Mouse (Mus musculus): ENCODE measurements at regions not wholly inside any gene's neighbourhood (a gene's known extent, or its start where the extent isn't known, plus 50 kb on each side); places are given as distances from the start of the nearest gene placed in this dataset.
A peak's percentile ranks its signal among the peaks of the same experiment; 100 is the strongest.

GRCm38 (mm10) chr3:81386931-81387330, 350.7 kb downstream of the Pdgfc start:
- TF ChIP-seq POLR2A (IDR thresholded peaks at IDR 0.05; ENCODE audit: insufficient read length, low read depth): no peak
- Histone ChIP-seq H3K27me3 (ENCODE audit: control insufficient read depth, insufficient read depth, insufficient read length) (no peaks in the 10 kb centered on the region), H3K4me2 (ENCODE audit: low read depth) (no peak overlapping the region), H3ac (ENCODE audit: control insufficient read depth, insufficient read length) (no peak overlapping the region), H3K36me3 (ENCODE audit: control insufficient read depth, insufficient read depth) (no peaks in the 10 kb centered on the region), H3K79me2 (ENCODE audit: control insufficient read depth, insufficient read depth) (no peaks in the 10 kb centered on the region), H3K4me3 (no peak overlapping the region)

GRCm38 (mm10) chr3:81387634-81388033, 351.4 kb downstream of the Pdgfc start:
- TF ChIP-seq POLR2A (IDR thresholded peaks at IDR 0.05; ENCODE audit: insufficient read length, low read depth) (no peak), E2F4 (IDR thresholded peaks at IDR 0.05; ENCODE audit: insufficient read depth) (no peak), USF1 (IDR thresholded peaks at IDR 0.05; ENCODE audit: low read depth) (peak; percentile 72), SRF (IDR thresholded peaks at IDR 0.05; ENCODE audit: control insufficient read depth, insufficient read length, low read depth) (no peak), TCF12 (IDR thresholded peaks at IDR 0.05; ENCODE audit: insufficient read depth, poor library complexity, severe bottlenecking) (no peak), TCF3 (IDR thresholded peaks at IDR 0.05; ENCODE audit: insufficient read length, low read depth) (no peak), MAX (IDR thresholded peaks at IDR 0.05; ENCODE audit: low read depth) (no peak), REST (IDR thresholded peaks at IDR 0.05; ENCODE audit: insufficient read depth, insufficient read length) (no peak), MYOD1 (IDR thresholded peaks at IDR 0.05; ENCODE audit: control insufficient read depth in 1 of 3, insufficient read length in 2 of 3, low read depth in 2 of 3) (peak; percentile 42 to 88 (median 48)), CEBPB (IDR thresholded peaks at IDR 0.05; ENCODE audit: insufficient read depth, poor library complexity, severe bottlenecking) (no peak), POLR2AphosphoS2 (IDR thresholded peaks at IDR 0.05; ENCODE audit: insufficient read length, low read depth) (no peak), MYOG (IDR thresholded peaks at IDR 0.05; ENCODE audit: control insufficient read depth in 1 of 3, insufficient read depth in 1 of 3, insufficient read length in 2 of 3, low read depth in 2 of 3) (peak in 1 of 3 experiments; percentile 48)
- H3K36me3 ChIP-seq (ENCODE audit: control insufficient read depth, insufficient read depth): no peaks in the 10 kb centered on the region
- no peaks in the 10 kb centered on the region for H3K27me3 ChIP-seq (ENCODE audit: control insufficient read depth, insufficient read depth, insufficient read length)
- H3K79me2 ChIP-seq (ENCODE audit: control insufficient read depth, insufficient read depth): no peaks in the 10 kb centered on the region
- H3K4me3 ChIP-seq: no peak overlapping the region
- H3ac ChIP-seq (ENCODE audit: control insufficient read depth, insufficient read length): no peak overlapping the region
- peak overlapping the region; percentile 31 for H3K4me2 ChIP-seq (ENCODE audit: low read depth)

GRCm38 (mm10) chr3:81397212-81397611, 361.0 kb downstream of the Pdgfc start:
- H3K27me3 ChIP-seq (ENCODE audit: control insufficient read depth, insufficient read depth, insufficient read length): no peaks in the 10 kb centered on the region
- no peak overlapping the region for H3K4me2 ChIP-seq (ENCODE audit: low read depth)
- H3K4me3 ChIP-seq: no peak overlapping the region
- H3K79me2 ChIP-seq (ENCODE audit: control insufficient read depth, insufficient read depth): no peaks in the 10 kb centered on the region
- TF ChIP-seq E2F4 (IDR thresholded peaks at IDR 0.05; ENCODE audit: insufficient read depth): no peak
- no peak for TF ChIP-seq MYOD1 (IDR thresholded peaks at IDR 0.05; ENCODE audit: control insufficient read depth in 1 of 3, insufficient read length in 2 of 3, low read depth in 2 of 3)
- no peak for TF ChIP-seq POLR2AphosphoS2 (IDR thresholded peaks at IDR 0.05; ENCODE audit: insufficient read length, low read depth)
- no peak for TF ChIP-seq MAX (IDR thresholded peaks at IDR 0.05; ENCODE audit: low read depth)
- TF ChIP-seq POLR2A (IDR thresholded peaks at IDR 0.05; ENCODE audit: insufficient read length, low read depth): no peak
- TF ChIP-seq MYOG (IDR thresholded peaks at IDR 0.05; ENCODE audit: control insufficient read depth in 1 of 3, insufficient read depth in 1 of 3, insufficient read length in 2 of 3, low read depth in 2 of 3): no peak
- TF ChIP-seq USF1 (IDR thresholded peaks at IDR 0.05; ENCODE audit: low read depth): no peak
- no peak for TF ChIP-seq TCF12 (IDR thresholded peaks at IDR 0.05; ENCODE audit: insufficient read depth, poor library complexity, severe bottlenecking)
- TF ChIP-seq CEBPB (IDR thresholded peaks at IDR 0.05; ENCODE audit: insufficient read depth, poor library complexity, severe bottlenecking): no peak
- TF ChIP-seq SRF (IDR thresholded peaks at IDR 0.05; ENCODE audit: control insufficient read depth, insufficient read length, low read depth): no peak
- no peak for TF ChIP-seq REST (IDR thresholded peaks at IDR 0.05; ENCODE audit: insufficient read depth, insufficient read length)
- no peak for TF ChIP-seq TCF3 (IDR thresholded peaks at IDR 0.05; ENCODE audit: insufficient read length, low read depth)
- no peaks in the 10 kb centered on the region for H3K36me3 ChIP-seq (ENCODE audit: control insufficient read depth, insufficient read depth)
- H3ac ChIP-seq (ENCODE audit: control insufficient read depth, insufficient read length): no peak overlapping the region

GRCm38 (mm10) chr3:81401028-81401427, 364.8 kb downstream of the Pdgfc start:
- no peak overlapping the region for H3ac ChIP-seq (ENCODE audit: control insufficient read depth, insufficient read length)
- no peaks in the 10 kb centered on the region for H3K27me3 ChIP-seq (ENCODE audit: control insufficient read depth, insufficient read depth, insufficient read length)
- no peaks in the 10 kb centered on the region for H3K36me3 ChIP-seq (ENCODE audit: control insufficient read depth, insufficient read depth)
- no peak overlapping the region for H3K4me3 ChIP-seq
- TF ChIP-seq SRF (IDR thresholded peaks at IDR 0.05; ENCODE audit: control insufficient read depth, insufficient read length, low read depth) (no peak), E2F4 (IDR thresholded peaks at IDR 0.05; ENCODE audit: insufficient read depth) (no peak), REST (IDR thresholded peaks at IDR 0.05; ENCODE audit: insufficient read depth, insufficient read length) (no peak), TCF12 (IDR thresholded peaks at IDR 0.05; ENCODE audit: insufficient read depth, poor library complexity, severe bottlenecking) (no peak), MAX (IDR thresholded peaks at IDR 0.05; ENCODE audit: low read depth) (no peak), MYOG (IDR thresholded peaks at IDR 0.05; ENCODE audit: control insufficient read depth in 1 of 3, insufficient read depth in 1 of 3, insufficient read length in 2 of 3, low read depth in 2 of 3) (peak in 1 of 3 experiments; percentile 37), USF1 (IDR thresholded peaks at IDR 0.05; ENCODE audit: low read depth) (peak; percentile 8), CEBPB (IDR thresholded peaks at IDR 0.05; ENCODE audit: insufficient read depth, poor library complexity, severe bottlenecking) (no peak), MYOD1 (IDR thresholded peaks at IDR 0.05; ENCODE audit: control insufficient read depth in 1 of 3, insufficient read length in 2 of 3, low read depth in 2 of 3) (peak in 2 of 3 experiments; percentile 3 to 42), POLR2A (IDR thresholded peaks at IDR 0.05; ENCODE audit: insufficient read length, low read depth) (no peak), TCF3 (IDR thresholded peaks at IDR 0.05; ENCODE audit: insufficient read length, low read depth) (no peak), POLR2AphosphoS2 (IDR thresholded peaks at IDR 0.05; ENCODE audit: insufficient read length, low read depth) (no peak)
- H3K4me2 ChIP-seq (ENCODE audit: low read depth): no peak overlapping the region
- no peaks in the 10 kb centered on the region for H3K79me2 ChIP-seq (ENCODE audit: control insufficient read depth, insufficient read depth)

GRCm38 (mm10) chr3:81408914-81409313, 372.7 kb downstream of the Pdgfc start:
- no peak overlapping the region for H3ac ChIP-seq (ENCODE audit: control insufficient read depth, insufficient read length)
- H3K4me2 ChIP-seq (ENCODE audit: low read depth): no peak overlapping the region
- no peaks in the 10 kb centered on the region for H3K79me2 ChIP-seq (ENCODE audit: control insufficient read depth, insufficient read depth)
- no peaks in the 10 kb centered on the region for H3K36me3 ChIP-seq (ENCODE audit: control insufficient read depth, insufficient read depth)
- no peak overlapping the region for H3K4me3 ChIP-seq
- H3K27me3 ChIP-seq (ENCODE audit: control insufficient read depth, insufficient read depth, insufficient read length): no peaks in the 10 kb centered on the region
- TF ChIP-seq TCF12 (IDR thresholded peaks at IDR 0.05; ENCODE audit: insufficient read depth, poor library complexity, severe bottlenecking) (no peak), POLR2AphosphoS2 (IDR thresholded peaks at IDR 0.05; ENCODE audit: insufficient read length, low read depth) (no peak), POLR2A (IDR thresholded peaks at IDR 0.05; ENCODE audit: insufficient read length, low read depth) (no peak), MYOG (IDR thresholded peaks at IDR 0.05; ENCODE audit: control insufficient read depth in 1 of 3, insufficient read depth in 1 of 3, insufficient read length in 2 of 3, low read depth in 2 of 3) (no peak), SRF (IDR thresholded peaks at IDR 0.05; ENCODE audit: control insufficient read depth, insufficient read length, low read depth) (no peak), TCF3 (IDR thresholded peaks at IDR 0.05; ENCODE audit: insufficient read length, low read depth) (no peak), E2F4 (IDR thresholded peaks at IDR 0.05; ENCODE audit: insufficient read depth) (no peak), MYOD1 (IDR thresholded peaks at IDR 0.05; ENCODE audit: control insufficient read depth in 1 of 3, insufficient read length in 2 of 3, low read depth in 2 of 3) (no peak), USF1 (IDR thresholded peaks at IDR 0.05; ENCODE audit: low read depth) (no peak), REST (IDR thresholded peaks at IDR 0.05; ENCODE audit: insufficient read depth, insufficient read length) (no peak), MAX (IDR thresholded peaks at IDR 0.05; ENCODE audit: low read depth) (no peak), CEBPB (IDR thresholded peaks at IDR 0.05; ENCODE audit: insufficient read depth, poor library complexity, severe bottlenecking) (no peak)

Data from myocyte (in vitro differentiated cells).